Mouse (Mus musculus): ENCODE results near the gene Fbrs.

DNA sequence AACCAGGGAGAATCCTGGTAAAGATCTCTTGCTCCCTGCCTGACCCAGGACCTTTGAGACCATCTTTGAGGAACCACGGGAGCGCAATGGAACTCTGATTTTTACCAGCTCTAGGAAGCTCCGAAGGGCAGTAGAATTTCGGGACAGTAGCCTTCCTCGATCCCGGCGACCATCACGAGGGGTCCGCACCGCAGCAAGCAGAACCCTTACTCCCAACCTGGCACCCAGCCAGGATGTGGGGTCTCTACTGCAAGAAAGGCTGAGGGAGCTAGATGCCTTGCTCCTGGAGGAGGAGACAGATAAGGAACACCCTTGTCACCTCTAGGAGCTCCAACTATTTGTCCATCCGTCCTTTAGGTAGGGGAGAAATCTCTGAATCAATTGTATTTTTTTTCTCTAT is 2.7 kb upstream of the Fbrs start:
- no peak for TF ChIP-seq CTCF (IDR thresholded peaks at IDR 0.05; ENCODE audit: control insufficient read depth, insufficient read depth, low read length)
- no peak for TF ChIP-seq POLR2A (IDR thresholded peaks at IDR 0.05; ENCODE audit: borderline replicate concordance, control insufficient read depth, low read depth, low read length)
